Mouse (Mus musculus) lung, adult 2 months (tissue): Measurements from ENCODE around the gene Ttc8.

Experiments
- CTCF ChIP-seq: fragments of 200-500 bp; IDR thresholded peaks from 2 replicates; pipeline ENCODE4 v1.5.1; 2011; ENCODE audit warnings: mild to moderate bottlenecking, low read length, control low read depth; ENCODE audit not compliant: insufficient read depth
- POLR2A ChIP-seq: fragments of 200-500 bp; IDR thresholded peaks from 2 replicates; pipeline ENCODE4 v1.6.1; 2011; ENCODE audit warnings: low read depth, mild to moderate bottlenecking, control low read depth, low read length, borderline replicate concordance; ENCODE audit errors: extremely low read depth

DNA sequence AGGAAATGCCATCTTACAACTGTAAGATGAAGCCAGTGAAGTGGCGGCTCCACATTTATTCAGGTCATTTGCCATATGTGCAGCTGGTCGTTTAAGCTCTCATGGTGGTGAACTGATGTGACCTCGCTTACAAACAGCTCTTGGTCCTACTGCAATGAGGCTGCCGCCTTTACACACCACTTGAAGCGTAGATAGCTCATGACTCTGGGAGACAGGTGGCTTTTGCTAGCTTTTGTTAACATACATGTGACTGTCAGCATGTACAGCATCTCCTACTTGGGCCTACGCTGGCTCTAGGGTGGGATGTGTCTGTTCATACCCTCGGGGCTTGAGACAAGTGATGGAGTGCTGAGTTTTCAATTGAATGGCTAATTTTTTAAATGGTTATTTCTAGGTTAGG is 40.6 kb downstream of the Ttc8 start:
- TF ChIP-seq CTCF (no peak), POLR2A (no peak)
